Mouse (Mus musculus) liver, embryonic 14.5 days (tissue): ENCODE measurements around the gene Gm21969. TPM values are rescaled to one million over a fixed set of nuclear protein-coding genes. Genes with fewer than 3 reads are reported as not detected.

ENCODE experiments used
- ATAC-seq: fragments of 200-750 bp; cut with Nextera tagmentation; 2 replicates; pipeline ENCODE4 v1.8.0; 2017; ENCODE audit warnings: moderate number of reproducible peaks, mild to moderate bottlenecking, moderate library complexity; ENCODE audit not compliant: insufficient read depth
- DNase-seq, 3 experiments: peaks; one replicate each; pipeline ENCODE4 v3.0.0-alpha.2; 2012 to 2013; ENCODE audit warnings: low read depth in 3 of 3, low spot score in 3 of 3
- H3K27ac ChIP-seq: fragments of 300-500 bp; sonication (generic); 2 replicates; pipeline ENCODE4 v1.5.1; 2014; ENCODE audit warnings: moderate library complexity, mild to moderate bottlenecking, control low read depth, inconsistent platforms
- H3K27me3 ChIP-seq: fragments of 300-500 bp; sonication (generic); 2 replicates; pipeline ENCODE4 v1.6.1; 2014; ENCODE audit warnings: mild to moderate bottlenecking, low read length, moderate library complexity; ENCODE audit not compliant: control insufficient read depth, insufficient read depth
- H3K36me3 ChIP-seq: fragments of 300-500 bp; sonication (generic); replicated peaks from 2 replicates; pipeline ENCODE4 v1.6.1; 2014; ENCODE audit warnings: low read depth; ENCODE audit not compliant: control insufficient read depth, insufficient read depth
- H3K4me1 ChIP-seq, 2 experiments: fragments of 200-500 bp in 1 of 2; fragments of 300-500 bp in 1 of 2; sonication (generic) in 1 of 2; replicated peaks; 2 replicates each; pipeline ENCODE4 v1.6.1; 2012 to 2014; ENCODE audit warnings: antibody characterized with exemption in 1 of 2, inconsistent platforms in 1 of 2, low read length in 1 of 2; ENCODE audit not compliant: control insufficient read depth in 2 of 2, insufficient read depth in 2 of 2
- H3K4me2 ChIP-seq: fragments of 300-500 bp; sonication (generic); 2 replicates; pipeline ENCODE4 v1.6.1; 2014; ENCODE audit warnings: low read depth, mild to moderate bottlenecking, control low read depth, moderate library complexity
- H3K4me3 ChIP-seq, 2 experiments: fragments of 200-500 bp in 1 of 2; fragments of 300-500 bp in 1 of 2; sonication (generic) in 1 of 2; 2 replicates each; pipeline ENCODE4 v1.5.1; 2012 to 2014; ENCODE audit warnings: low read depth in 2 of 2, low read length in 2 of 2, mild to moderate bottlenecking in 2 of 2, control low read depth in 1 of 2, inconsistent platforms in 1 of 2, moderate library complexity in 1 of 2; ENCODE audit not compliant: insufficient read depth in 1 of 2
- H3K9ac ChIP-seq: fragments of 300-500 bp; sonication (generic); replicated peaks from 2 replicates; pipeline ENCODE4 v1.6.1; 2014; ENCODE audit warnings: mild to moderate bottlenecking, control low read depth, moderate library complexity
- H3K9me3 ChIP-seq: fragments of 300-500 bp; sonication (generic); 2 replicates; pipeline ENCODE4 v1.6.1; 2016; ENCODE audit warnings: low read length, mixed read lengths; ENCODE audit not compliant: control insufficient read depth
- CTCF ChIP-seq: IDR thresholded peaks from 2 replicates; pipeline ENCODE4 v1.5.1; 2016; ENCODE audit warnings: antibody characterized with exemption, low read depth, control low read depth
- EP300 ChIP-seq: IDR thresholded peaks from 2 replicates; pipeline ENCODE4 v1.6.1; 2016; ENCODE audit warnings: antibody characterized with exemption, low read depth
- WGBS: fragments of 180-500 bp; shearing (Covaris S2); extraction: QIAGEN DNeasy Blood & Tissue Kit; methylation state at CpG from one replicate; pipeline ENCODE4 v1.1.7; 2014; ENCODE audit not compliant: insufficient replicate concordance; 5-methylcytosine and 5-hydroxymethylcytosine counted together
- polyA plus RNA-seq, 2 experiments: library from polyadenylated mRNA; depleted of rRNA in 1 of 2; stranded (reverse) in 1 of 2; unstranded in 1 of 2; fragments of >200 nt; fragmentation: Nextera tagmentation in 1 of 2; extraction: Ambion mirVana in 1 of 2; gene quantifications; 2 replicates each; pipeline versions ENCODE4 v1.2.1 to v1.2.3; 2012 to 2014

The Gm21969 gene
- polyA plus RNA-seq, 2 experiments = not detected

DNA sequence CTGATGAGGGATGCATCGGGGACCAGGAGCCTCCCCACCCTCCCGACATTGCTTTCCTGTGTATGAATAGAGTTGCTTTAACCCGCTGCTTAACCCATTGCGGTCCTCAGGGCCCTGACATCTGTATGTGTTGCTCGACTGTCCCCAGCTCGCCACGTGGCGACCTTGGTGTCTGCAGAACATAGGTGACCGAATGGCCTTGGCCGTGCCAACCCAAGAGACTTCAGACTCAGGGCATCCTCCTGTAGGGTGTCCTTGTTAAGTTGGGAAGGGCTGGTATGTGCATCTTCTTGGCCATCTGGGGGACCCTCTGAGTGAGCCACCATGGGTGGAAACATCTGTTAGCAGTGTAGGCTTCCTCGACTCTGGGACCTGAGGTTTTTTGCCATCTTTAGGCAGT is 2.2 kb downstream of the Gm21969 start:
- Histone ChIP-seq H3K27me3 (no peaks in the 10 kb centered on the region), H3K9me3 (no peaks in the 10 kb centered on the region), H3K9ac (no peak overlapping the region), H3K27ac (no peak overlapping the region), H3K36me3 (no peaks in the 10 kb centered on the region), H3K4me3 (no peak overlapping the region), H3K4me2 (no peak overlapping the region), H3K4me1 (peaks cover 0 to 16% of the 10 kb centered on the region in 2 experiments; a peak in 2 of 4 replicates)
- WGBS = 70% methylated on average over 11 of the region's 11 CpGs
- no peak for ATAC-seq
- DNase-seq = no peak
- TF ChIP-seq EP300 (no peak), CTCF (no peak)

DNA sequence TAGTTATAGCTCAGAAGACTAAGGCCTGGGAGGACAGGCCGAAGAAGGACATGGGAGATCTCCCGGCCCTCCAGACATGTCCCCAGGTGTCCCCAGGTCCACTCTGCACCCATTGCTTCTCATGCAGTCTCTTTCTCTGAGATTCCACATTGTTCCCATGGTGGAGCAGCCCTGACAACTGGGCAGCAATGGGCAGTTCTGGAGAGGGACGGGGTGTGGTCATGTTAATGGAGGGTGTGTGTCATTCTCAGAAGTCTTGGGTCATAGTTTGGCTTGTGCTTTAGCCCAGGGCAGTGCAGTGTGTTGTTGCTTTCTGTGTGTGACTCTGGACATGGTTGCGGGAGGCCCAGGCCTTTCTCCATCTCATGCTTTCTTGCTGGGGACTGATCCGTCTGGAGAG is 3.7 kb downstream of the Gm21969 start:
- Histone ChIP-seq H3K9ac (no peak overlapping the region), H3K4me2 (no peak overlapping the region), H3K4me3 (no peak overlapping the region), H3K27me3 (no peaks in the 10 kb centered on the region), H3K27ac (no peak overlapping the region), H3K36me3 (no peaks in the 10 kb centered on the region), H3K9me3 (no peaks in the 10 kb centered on the region), H3K4me1 (peaks cover 0 to 10% of the 10 kb centered on the region in 2 experiments; a peak in 2 of 4 replicates)
- TF ChIP-seq EP300 = no peak
- no peak for TF ChIP-seq CTCF
- ATAC-seq (no peak), DNase-seq (no peak)
- WGBS = 73% methylated on average over 5 of the region's 5 CpGs

DNA sequence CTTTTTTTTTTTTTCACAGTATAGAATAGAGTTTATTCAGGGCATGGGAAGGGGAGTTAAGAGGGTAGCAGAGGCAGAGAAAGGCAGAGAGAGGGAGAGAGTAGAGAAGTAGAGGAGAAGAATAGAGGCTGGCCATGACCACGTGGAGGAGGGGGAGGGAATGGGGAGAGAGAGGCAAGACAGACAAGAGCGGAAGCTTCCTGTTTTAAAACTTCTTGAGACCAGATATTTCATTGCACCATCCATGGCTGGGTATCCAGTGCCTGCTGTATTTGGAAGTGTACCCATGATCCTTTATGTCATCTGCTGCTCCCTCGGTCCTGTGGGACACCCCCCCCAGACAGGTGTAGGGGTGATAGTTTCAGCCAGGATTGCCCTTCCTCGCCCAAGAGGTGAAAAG is 6.0 kb downstream of the Gm21969 start:
- DNase-seq = no peak
- no peak for ATAC-seq

DNA sequence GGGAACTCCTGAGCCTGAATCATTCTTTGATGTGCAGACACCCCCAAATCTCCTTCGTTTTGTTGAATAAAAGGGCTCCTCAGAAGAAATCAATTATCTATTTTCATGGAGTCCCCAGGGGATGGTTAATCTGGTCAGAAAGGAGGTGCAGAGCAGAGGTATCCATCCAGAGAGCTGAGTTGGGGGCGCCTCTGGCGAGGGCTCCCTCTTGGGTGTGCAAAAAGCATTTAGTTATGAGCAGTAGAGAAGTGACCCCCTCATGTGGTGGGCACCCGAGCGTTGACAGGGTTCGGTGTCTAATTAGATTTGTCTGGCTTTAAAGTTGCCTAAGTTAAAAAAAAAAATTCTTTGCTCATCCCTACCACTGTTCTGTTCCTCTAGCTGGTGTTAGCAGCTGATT is 8.0 kb downstream of the Gm21969 start:
- H3K27ac ChIP-seq = no peak overlapping the region
- ATAC-seq = no peak
- no peaks in the 10 kb centered on the region; the same call in 1 of the 2 replicates for H3K36me3 ChIP-seq
- WGBS = 58% methylated on average over 6 of the region's 6 CpGs
- no peaks in the 10 kb centered on the region for H3K4me1 ChIP-seq
- no peaks in the 10 kb centered on the region for H3K9me3 ChIP-seq
- no peak overlapping the region for H3K9ac ChIP-seq
- H3K4me3 ChIP-seq = no peak overlapping the region
- no peak for TF ChIP-seq CTCF
- no peak for TF ChIP-seq EP300
- no peak overlapping the region for H3K4me2 ChIP-seq
- no peaks in the 10 kb centered on the region for H3K27me3 ChIP-seq
- DNase-seq = no peak

More for the DNA sequence above, 6.0 kb downstream of the Gm21969 start:
- no peaks in the 10 kb centered on the region for H3K27me3 ChIP-seq
- no peaks in the 10 kb centered on the region for H3K4me1 ChIP-seq
- 33% methylated on average over 4 of the region's 4 CpGs for WGBS
- H3K4me2 ChIP-seq = no peak overlapping the region
- TF ChIP-seq CTCF = no peak
- TF ChIP-seq EP300 = no peak
- no peak overlapping the region for H3K4me3 ChIP-seq
- H3K9me3 ChIP-seq = no peaks in the 10 kb centered on the region
- H3K9ac ChIP-seq = no peak overlapping the region
- H3K36me3 ChIP-seq = no peaks in the 10 kb centered on the region; the same call in 1 of the 2 replicates
- no peak overlapping the region for H3K27ac ChIP-seq

DNA sequence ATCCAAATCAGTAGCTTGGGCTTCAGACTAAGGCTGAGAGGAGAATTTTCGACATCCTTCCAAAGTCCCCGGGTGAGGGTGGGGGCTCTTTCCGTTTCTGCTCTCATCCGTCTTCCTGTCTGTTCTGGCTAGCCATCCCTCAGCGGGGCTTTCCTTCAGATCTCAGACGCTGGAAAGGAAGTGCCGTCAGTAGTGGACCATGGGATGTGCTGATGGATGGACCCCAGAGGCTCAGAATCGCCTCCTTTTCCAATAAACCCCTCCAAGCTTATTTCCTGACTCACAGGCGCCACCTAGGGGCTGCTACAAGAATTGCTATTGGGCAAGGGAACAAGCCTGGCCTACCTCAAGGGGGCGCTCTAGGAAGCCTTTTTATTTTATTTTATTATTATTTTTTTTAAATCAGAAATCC is 8.6 kb downstream of the Gm21969 start:
- no peak for ATAC-seq
- TF ChIP-seq EP300 (no peak), CTCF (peak; percentile 96)
- H3K4me3 ChIP-seq = no peak overlapping the region
- WGBS = 4% methylated on average over 10 of the region's 10 CpGs
- no peak overlapping the region for H3K4me2 ChIP-seq
- no peak overlapping the region for H3K9ac ChIP-seq
- H3K9me3 ChIP-seq = no peaks in the 10 kb centered on the region
- peak in 2 of 3 experiments; percentile 38 to 51 for DNase-seq
- no peaks in the 10 kb centered on the region for H3K27me3 ChIP-seq
- no peaks in the 10 kb centered on the region for H3K4me1 ChIP-seq
- H3K36me3 ChIP-seq = no peaks in the 10 kb centered on the region; the same call in 1 of the 2 replicates
- no peak overlapping the region for H3K27ac ChIP-seq
